Mouse (Mus musculus) megakaryocyte, embryonic 14.5 days (primary cell): ENCODE data around the gene Fbxw5.

Source experiments
- FLI1 ChIP-seq: IDR thresholded peaks from 2 replicates; pipeline ENCODE4 v1.6.1; 2012; ENCODE audit warnings: low read length, inconsistent platforms, mixed read lengths
- GATA1 ChIP-seq: IDR thresholded peaks from 3 replicates; pipeline ENCODE4 v1.6.1; 2012; ENCODE audit warnings: mixed read lengths, low read length, inconsistent platforms, borderline replicate concordance

GRCm38 (mm10) chr2:25549021-25549991 is 48.8 kb downstream of the Fbxw5 start:
- TF ChIP-seq FLI1 (no peak), GATA1 (no peak)
